11 mouse cellular contexts compared by ENCODE assay signal in genomic region chr13:4059363-4059762, GRCm38 (mm10). TPM values are rescaled to one million over a fixed set of nuclear protein-coding genes. Genes with fewer than 3 reads are reported as not detected.
DNase-seq lines count a peak whose midpoint lies in the region; ATAC-seq and TF ChIP-seq lines count a peak whose summit lies in the region.
"Had no signal": no experiment of that assay in that cellular context is flagged by ENCODE, and none has a peak within 500 bp of the region (broad histone marks: within the 10 kb centered on the region; RNA-seq: fewer than 3 reads in every experiment).

No protein-coding gene starts in this region.

- H3K4me1 ChIP-seq in kidney, embryonic 16.5 days (ENCODE audit: insufficient read depth, low read length), result peaks cover 7% of the 10 kb centered on the region; the same call in 1 of the 2 replicates
- 0 out of 4 replicates have a peak, but pooled peaks cover 0 to 3% of the 10 kb centered on the region in 2 experiments for H3K4me1 ChIP-seq in heart, embryonic 14.5 days (ENCODE audit: control insufficient read depth in 2 of 2, insufficient read depth in 2 of 2, low read length in 2 of 2)
- H3K4me1 ChIP-seq in cerebellum, adult 2 months (ENCODE audit: control insufficient read depth, insufficient read depth, low read length), result no peaks in the 10 kb centered on the region

- no peak overlapping the region for H3K9ac ChIP-seq in kidney, embryonic 16.5 days (replicated peaks; ENCODE audit: low read length)
- H3K9ac ChIP-seq in heart, embryonic 14.5 days (ENCODE audit: low read length), result no peak overlapping the region

- peak overlapping the region; percentile 50; the same call in 1 of the 2 replicates for H3K27ac ChIP-seq in kidney, embryonic 16.5 days (ENCODE audit: low read length)
- peak overlapping the region; percentile 45 to 64; a peak in 2 of 4 replicates for H3K27ac ChIP-seq in heart, embryonic 14.5 days (replicated peaks in 1 of 2; ENCODE audit: control insufficient read depth in 1 of 2, insufficient read depth in 1 of 2, low read depth in 2 of 2, low read length in 2 of 2)
- H3K27ac ChIP-seq in cerebellum, adult 2 months (ENCODE audit: insufficient read depth, low read length), result no peak overlapping the region

- peak overlapping the region; percentile 16; the same call in 1 of the 2 replicates for H3K4me2 ChIP-seq in kidney, embryonic 16.5 days (replicated peaks; ENCODE audit: low read depth, low read length)
- peak overlapping the region; percentile 39 for H3K4me2 ChIP-seq in heart, embryonic 14.5 days (ENCODE audit: low read length)

- H3K27me3 ChIP-seq in kidney, embryonic 16.5 days (ENCODE audit: insufficient read depth, low read length), result no peaks in the 10 kb centered on the region
- no peaks in the 10 kb centered on the region for H3K27me3 ChIP-seq in heart, embryonic 14.5 days (ENCODE audit: control insufficient read depth, insufficient read depth, low read length)
- H3K27me3 ChIP-seq in cerebellum, adult 2 months (ENCODE audit: control insufficient read depth, insufficient read depth, low read length), result no peaks in the 10 kb centered on the region

- H3K4me3 ChIP-seq in kidney, embryonic 16.5 days (ENCODE audit: low read length), result peak overlapping the region; percentile 15; the same call in 1 of the 2 replicates
- H3K4me3 ChIP-seq in heart, embryonic 14.5 days (ENCODE audit: control insufficient read depth in 1 of 2, insufficient read depth in 1 of 2, low read depth in 1 of 2, low read length in 2 of 2), result no peak overlapping the region; a peak in 1 of 4 replicates
- H3K4me3 ChIP-seq in cerebellum, adult 2 months (replicated peaks; ENCODE audit: insufficient read depth, low read depth, low read length), result no peak overlapping the region

- H3K36me3 ChIP-seq in kidney, embryonic 16.5 days (ENCODE audit: insufficient read depth, low read length), result no peaks in the 10 kb centered on the region
- no peaks in the 10 kb centered on the region for H3K36me3 ChIP-seq in heart, embryonic 14.5 days (ENCODE audit: control insufficient read depth, insufficient read depth, low read length)

- no peak for TF ChIP-seq POLR2A in cerebellum, adult 2 months (IDR thresholded peaks at IDR 0.05; ENCODE audit: borderline replicate concordance, insufficient read depth, low read length)

- ATAC-seq in kidney, embryonic 16.5 days (ENCODE audit: low FRiP score, low TSS enrichment), result 0 out of 2 replicates have a peak, but pooled peaks have one; percentile 42
- ATAC-seq in heart, embryonic 14.5 days (ENCODE audit: insufficient number of reproducible peaks, insufficient read depth, low FRiP score, low read depth), result peak; percentile 31; the same call in 1 of the 2 replicates

- no peak for TF ChIP-seq CTCF in cerebellum, adult 2 months (IDR thresholded peaks at IDR 0.05; ENCODE audit: borderline replicate concordance, insufficient read depth, low read depth, low read length)

- no peaks in the 10 kb centered on the region for H3K9me3 ChIP-seq in kidney, embryonic 16.5 days (ENCODE audit: low read length)
- no peaks in the 10 kb centered on the region for H3K9me3 ChIP-seq in heart, embryonic 14.5 days (ENCODE audit: control insufficient read depth, low read length)

- 32% methylated on average over 5 of the region's 5 CpGs for WGBS in kidney, embryonic 16.5 days
- WGBS in heart, embryonic 14.5 days, result 45% methylated on average over 5 of the region's 5 CpGs
- WGBS in cerebellum, adult 2 months, result 62% methylated on average over 5 of the region's 5 CpGs

- no peak for DNase-seq in kidney, adult 11 months
- DNase-seq in brain, adult 2 months (ENCODE audit: low read depth, low spot score), result peak; percentile 2
- peak; percentile 27 for DNase-seq in lung, postnatal 10 days
- no peak for DNase-seq in cerebellum, adult 2 months
- DNase-seq in frontal cortex, postnatal 14 days (ENCODE audit: low spot score in 2 of 2), result no peak
- DNase-seq in right cerebral cortex, postnatal 10 days (ENCODE audit: low spot score in 2 of 2), result no peak
- DNase-seq: adrenal gland, postnatal 25 days; right cerebral cortex, postnatal 25 days; thymus, postnatal 25 days had no signal

RNA-seq across cellular contexts. Expression of gene Akr1c14, which starts 10.6 kb away (rescaled TPM):
- polyA plus RNA-seq in kidney, embryonic 16.5 days (2015; fragmentation: Nextera tagmentation; extraction: Ambion mirVana), result 1.6 and 1.8 TPM in 2 replicates
- polyA plus RNA-seq in heart, embryonic 14.5 days (2014; fragmentation: Nextera tagmentation; extraction: Ambion mirVana), result 2.0 and 3.1 TPM in 2 replicates
- 1.5 and 2.9 TPM in 2 replicates for polyA plus RNA-seq in cerebellum, adult 2 months (2012; rRNA removed)

Comparison
In these comparisons a context has a peak if more than half of its experiments do, and no peak if none do; other contexts are left out.
1. DNase-seq: peak in brain, adult 2 months (single experiment) and lung, postnatal 10 days (single experiment); none in kidney, adult 11 months (single experiment), cerebellum, adult 2 months (0 of 2), frontal cortex, postnatal 14 days (0 of 2) and right cerebral cortex, postnatal 10 days (0 of 2).